Mouse (Mus musculus) testis, adult 10 weeks (tissue): ENCODE measurements around the gene Oxnad1. TPM values are rescaled to one million over a fixed set of nuclear protein-coding genes. Genes with fewer than 3 reads are reported as not detected.

Experiments
- polyA plus RNA-seq: library from polyadenylated mRNA; stranded (reverse); fragments of 350-450 nt; fragmentation: Illumina TruSeq; extraction: RNeasy Lipid Tissue Mini Kit (QIAGEN cat#74804); gene quantifications from one replicate; pipeline ENCODE4 v1.2.3, GENCODE M21; 2014; ENCODE audit warnings: low read depth, low replicate concordance

Gene Oxnad1
- 48.7 TPM for polyA plus RNA-seq

GRCm38 (mm10) chr14:32084761-32085485, at the start of gene Oxnad1:
Oxnad1 (plus strand) TSS chr14:32085374.

GRCm38 (mm10) chr14:32085486-32086201, 470 bp downstream of the Oxnad1 start, which contains the start of gene Dph3:
Dph3 (minus strand) TSS chr14:32085729.

GRCm38 (mm10) chr14:32141723-32142122, 56.5 kb downstream of the Oxnad1 start, which contains the start of gene Msmb:
Msmb (plus strand) TSS chr14:32142023.

Other genes starting within 250 kb of the Oxnad1 start
- gene Galnt15, start 56.4 kb upstream of the Oxnad1 start, polyA plus RNA-seq, result 0.81 TPM
- 94.1 TPM for gene Dph3, start 355 bp downstream of the Oxnad1 start, polyA plus RNA-seq
- not detected for gene Msmb, start 56.6 kb downstream of the Oxnad1 start, polyA plus RNA-seq
- gene Ncoa4, start 74.5 kb downstream of the Oxnad1 start, polyA plus RNA-seq, result 391 TPM
- 131 TPM for gene Timm23, start 116.5 kb downstream of the Oxnad1 start, polyA plus RNA-seq
- gene Parg, start 116.6 kb downstream of the Oxnad1 start, polyA plus RNA-seq, result 41.9 TPM
- 2.7 TPM for gene Ogdhl, start 236.6 kb downstream of the Oxnad1 start, polyA plus RNA-seq